Mouse (Mus musculus) ES-E14 (cell line): ENCODE results near the gene Sirt1. TPM values are rescaled to one million over a fixed set of nuclear protein-coding genes. Genes with fewer than 3 reads are reported as not detected.

Experiments used
- DNase-seq: peaks from one replicate; pipeline ENCODE4 v3.0.0-alpha.2; 2013; ENCODE audit warnings: low read depth, low spot score
- H3K27ac ChIP-seq: 2 replicates; pipeline ENCODE4 v1.5.1; 2012; ENCODE audit warnings: low read depth, mild to moderate bottlenecking, low read length, moderate library complexity, mixed read lengths; ENCODE audit not compliant: poor library complexity, insufficient read depth, severe bottlenecking
- H3K36me3 ChIP-seq: 2 replicates; pipeline ENCODE4 v1.6.1; 2012; ENCODE audit warnings: mild to moderate bottlenecking, low read length, moderate library complexity, mixed read lengths; ENCODE audit not compliant: control insufficient read depth, poor library complexity, insufficient read depth, severe bottlenecking
- H3K4me1 ChIP-seq, 2 experiments: fragments of 150-350 bp in 1 of 2; sonication (generic) in 1 of 2; 2 replicates each; pipeline ENCODE4 v1.6.1; 2012; ENCODE audit warnings: low read length in 2 of 2, mild to moderate bottlenecking in 1 of 2, mixed read lengths in 1 of 2; ENCODE audit not compliant: control insufficient read depth in 2 of 2, insufficient read depth in 2 of 2, poor library complexity in 1 of 2
- H3K4me3 ChIP-seq, 2 experiments: fragments of 150-350 bp in 1 of 2; sonication (generic) in 1 of 2; 2 replicates each; pipeline ENCODE4 v1.5.1; 2012; ENCODE audit warnings: low read length in 2 of 2, low read depth in 1 of 2, mild to moderate bottlenecking in 1 of 2, mixed read lengths in 1 of 2; ENCODE audit not compliant: insufficient read depth in 1 of 2, poor library complexity in 1 of 2, severe bottlenecking in 1 of 2
- H3K9ac ChIP-seq: 2 replicates; pipeline ENCODE4 v1.6.1; 2012; ENCODE audit warnings: low read depth, mild to moderate bottlenecking, low read length, mixed read lengths; ENCODE audit not compliant: poor library complexity, insufficient read depth, severe bottlenecking
- H3K9me3 ChIP-seq: fragments of 150-350 bp; sonication (generic); 2 replicates; pipeline ENCODE4 v1.6.1; 2012; ENCODE audit warnings: low read depth, mild to moderate bottlenecking, low read length; ENCODE audit not compliant: control insufficient read depth, insufficient read depth
- CHD2 ChIP-seq: IDR thresholded peaks from 2 replicates; pipeline ENCODE4 v1.6.1; 2014; ENCODE audit warnings: mild to moderate bottlenecking, low read depth, low read length, inconsistent platforms
- HCFC1 ChIP-seq: IDR thresholded peaks from 2 replicates; pipeline ENCODE4 v1.6.1; 2012; ENCODE audit warnings: low read length, inconsistent platforms, borderline replicate concordance; ENCODE audit not compliant: insufficient read depth
- MAFK ChIP-seq: IDR thresholded peaks from 2 replicates; pipeline ENCODE4 v1.6.1; 2014; ENCODE audit warnings: mild to moderate bottlenecking, low read depth, low read length, inconsistent platforms; ENCODE audit not compliant: insufficient read depth
- ZC3H11A ChIP-seq: IDR thresholded peaks from 2 replicates; pipeline ENCODE4 v1.6.1; 2012; ENCODE audit warnings: low read depth, mild to moderate bottlenecking, inconsistent platforms, low read length, borderline replicate concordance
- ZNF384 ChIP-seq: IDR thresholded peaks from 2 replicates; pipeline ENCODE4 v1.6.1; 2012; ENCODE audit warnings: low read depth, low read length, inconsistent platforms
- in situ Hi-C, 2 experiments: fragments of 600-800 bp; cut with MboI; formaldehyde crosslinking; loops; one replicate each; pipeline ENCODE4 v1.15.1; 2025; ENCODE audit warnings: low sequenced_read_pairs in 2 of 2, inconsistent platforms in 1 of 2; ENCODE audit not compliant: unreplicated experiment in 2 of 2
- total RNA-seq: library from RNA; depleted of rRNA; stranded (reverse); fragments of 300-350 nt; gene quantifications from 2 replicates; pipeline ENCODE4 v1.2.3, GENCODE M21; 2012

The Sirt1 gene
- total RNA-seq, 1 experiment = 34.5 TPM

GRCm38 (mm10) chr10:63348291-63348690, 33.2 kb downstream of the Sirt1 start:
- Histone ChIP-seq H3K9me3 (no peaks in the 10 kb centered on the region), H3K27ac (no peak overlapping the region), H3K4me3 (no peak overlapping the region), H3K9ac (no peak overlapping the region), H3K36me3 (no peaks in the 10 kb centered on the region), H3K4me1 (no peaks in the 10 kb centered on the region)
- TF ChIP-seq ZNF384 (no peak), CHD2 (no peak), HCFC1 (no peak), MAFK (no peak), ZC3H11A (no peak)
- in situ Hi-C loops = no loop called here
- no peak for DNase-seq

GRCm38 (mm10) chr10:63344751-63345150, 36.8 kb downstream of the Sirt1 start:
- no peak for DNase-seq
- Histone ChIP-seq H3K4me3 (no peak overlapping the region), H3K27ac (no peak overlapping the region), H3K9ac (no peak overlapping the region), H3K9me3 (no peaks in the 10 kb centered on the region), H3K36me3 (no peaks in the 10 kb centered on the region), H3K4me1 (no peaks in the 10 kb centered on the region)
- TF ChIP-seq MAFK (no peak), ZNF384 (no peak), CHD2 (no peak), HCFC1 (no peak), ZC3H11A (no peak)
- in situ Hi-C loops = no loop called here

GRCm38 (mm10) chr10:63341351-63341750, 40.2 kb downstream of the Sirt1 start:
- Histone ChIP-seq H3K9me3 (no peaks in the 10 kb centered on the region), H3K9ac (no peak overlapping the region), H3K27ac (no peak overlapping the region), H3K4me1 (peaks cover 3% of the 10 kb centered on the region in 2 experiments; a peak in 2 of 4 replicates), H3K36me3 (peaks cover 3% of the 10 kb centered on the region), H3K4me3 (no peak overlapping the region)
- in situ Hi-C loops = no loop called here
- no peak for DNase-seq
- TF ChIP-seq MAFK (no peak), HCFC1 (no peak), ZNF384 (no peak), ZC3H11A (no peak), CHD2 (no peak)

- peak; percentile 80 for DNase-seq
- Histone ChIP-seq H3K4me1 (peaks cover 3 to 5% of the 10 kb centered on the region in 2 experiments; a peak in 2 of 4 replicates), H3K27ac (peak overlapping the region; percentile 85), H3K9me3 (no peaks in the 10 kb centered on the region), H3K4me3 (peak overlapping the region; percentile 96), H3K36me3 (peaks cover 14% of the 10 kb centered on the region), H3K9ac (peak overlapping the region; percentile 96)
- in situ Hi-C loops = no loop called here
- no peak for TF ChIP-seq ZNF384
- TF ChIP-seq MAFK = no peak
- TF ChIP-seq CHD2 = no peak
Observed at GRCm38 (mm10) chr10:63338914-63339643, 42.4 kb downstream of the Sirt1 start.
